Mouse (Mus musculus) pancreas, adult 10 weeks (tissue): ENCODE measurements around the gene Olfr222. TPM values are rescaled to one million over a fixed set of nuclear protein-coding genes. Genes with fewer than 3 reads are reported as not detected.

Experiments
- polyA plus RNA-seq: library from polyadenylated mRNA; stranded (reverse); fragments of 350-450 nt; fragmentation: Illumina TruSeq; extraction: RNeasy Lipid Tissue Mini Kit (QIAGEN cat#74804); gene quantifications from one replicate; pipeline ENCODE4 v1.2.3, GENCODE M21; 2015; ENCODE audit warnings: low read depth, low replicate concordance; ENCODE audit not compliant: insufficient read depth

The Olfr222 gene
- polyA plus RNA-seq = not detected

GRCm38 (mm10) chr11:59576135-59576534 lies at the start of gene Olfr222:
Gene Olfr222, minus strand, starts transcription at chr11:59576235.

GRCm38 (mm10) chr11:59593189-59593588 lies 17.2 kb upstream of the Olfr222 start, which contains the start of gene Olfr223:
Gene Olfr223, minus strand, starts transcription at chr11:59593289.

GRCm38 (mm10) chr11:59541324-59541723 lies 34.7 kb downstream of the Olfr222 start, which contains the start of gene Nlrp3:
Gene Nlrp3, plus strand, starts transcription at chr11:59541568.

GRCm38 (mm10) chr11:59526472-59527080 lies 49.5 kb downstream of the Olfr222 start, which contains the start of gene Zkscan17:
Gene Zkscan17, minus strand, starts transcription at chr11:59526751.

Other genes with a start within 250 kb of the Olfr222 start
- gene Prss38, start 200.6 kb downstream of the Olfr222 start, polyA plus RNA-seq = not detected
- gene Jmjd4, start 126.2 kb downstream of the Olfr222 start, polyA plus RNA-seq = 2.0 TPM
- gene Snap47, start 125.0 kb downstream of the Olfr222 start, polyA plus RNA-seq = 9.4 TPM
- 1.4 TPM for gene Zfp867, start 103.8 kb downstream of the Olfr222 start, polyA plus RNA-seq
- gene Zkscan17, start 49.5 kb downstream of the Olfr222 start, polyA plus RNA-seq = 2.8 TPM
- gene Nlrp3, start 34.7 kb downstream of the Olfr222 start, polyA plus RNA-seq = not detected
- gene Olfr223, start 17.1 kb upstream of the Olfr222 start, polyA plus RNA-seq = not detected
- 66.3 TPM for gene Mprip, start 85.1 kb upstream of the Olfr222 start, polyA plus RNA-seq
- gene Pld6, start 211.4 kb upstream of the Olfr222 start, polyA plus RNA-seq = not detected
- gene Flcn, start 233.8 kb upstream of the Olfr222 start, polyA plus RNA-seq = 16.8 TPM